Mouse (Mus musculus): ENCODE data around the gene Hmgxb4. TPM values are rescaled to one million over a fixed set of nuclear protein-coding genes. Genes with fewer than 3 reads are reported as not detected.
"Not testable (repeated sequence)": the region's sequence is repeated elsewhere in the genome, so short reads cannot be mapped to it uniquely, and the experiment has no call there.

The Hmgxb4 gene
- 10 to 100 TPM; 24.5 to 26.3 TPM for total RNA-seq (2021)

- DNase-seq = no peak
Observed at GRCm38 (mm10) chr8:74993081-74993474, at the start of gene Hmgxb4. Gene Hmgxb4, plus strand, starts transcription at chr8:74993356.

DNA sequence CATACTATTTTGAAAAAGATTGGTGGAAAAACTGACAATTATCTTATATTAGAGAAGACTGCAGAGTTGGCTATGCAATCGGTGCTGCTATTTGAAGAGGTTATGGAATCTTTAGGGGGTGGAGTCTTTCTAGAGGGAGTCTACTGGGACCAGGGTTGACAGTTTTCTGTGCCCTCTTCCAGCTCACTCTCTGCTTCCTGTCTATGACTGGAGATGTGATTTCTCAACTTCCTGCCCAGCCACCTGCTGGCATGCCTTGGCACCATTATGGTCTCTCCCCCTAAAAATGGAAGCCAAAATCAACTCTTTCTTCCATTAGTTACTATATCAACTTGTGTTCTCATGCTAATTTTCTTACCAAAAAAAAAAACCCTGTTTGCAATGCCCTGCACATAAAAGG, 43.7 kb upstream of the Hmgxb4 start:
- no peak for DNase-seq

GRCm38 (mm10) chr8:74963983-74964382, 29.2 kb upstream of the Hmgxb4 start:
- DNase-seq = no peak

GRCm38 (mm10) chr8:74970286-74970685, 22.9 kb upstream of the Hmgxb4 start:
- DNase-seq = not testable (repeated sequence)

GRCm38 (mm10) chr8:74971636-74972035, 21.5 kb upstream of the Hmgxb4 start:
- no peak for DNase-seq

DNA sequence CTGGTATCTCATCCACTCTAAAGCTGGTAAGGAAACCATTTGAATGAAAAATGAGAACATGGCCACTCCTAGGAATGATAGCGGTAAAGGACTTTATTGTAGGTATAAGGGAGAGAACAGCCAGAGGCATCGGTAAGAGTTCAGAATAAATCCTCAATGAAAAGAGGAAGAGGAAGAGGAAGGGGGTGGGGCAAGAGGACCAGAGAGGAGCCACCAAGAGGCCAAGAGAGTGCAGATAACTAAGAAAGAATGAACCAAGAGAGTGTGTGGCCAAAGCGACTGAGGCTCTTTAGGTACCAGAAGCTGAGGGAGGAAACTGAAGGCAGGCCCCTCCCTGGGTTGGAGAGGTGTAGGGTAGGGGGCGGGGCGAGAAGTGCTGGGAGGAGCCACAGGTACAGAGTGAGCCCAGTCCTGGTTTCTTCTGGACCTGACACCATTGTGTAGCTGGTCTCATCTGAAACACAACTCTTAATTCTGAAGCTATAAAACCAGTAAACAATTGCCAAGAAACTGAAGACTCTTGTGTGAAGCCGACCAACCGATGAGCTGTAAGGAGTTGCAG, 20.8 kb upstream of the Hmgxb4 start:
- no peak for DNase-seq

DNA sequence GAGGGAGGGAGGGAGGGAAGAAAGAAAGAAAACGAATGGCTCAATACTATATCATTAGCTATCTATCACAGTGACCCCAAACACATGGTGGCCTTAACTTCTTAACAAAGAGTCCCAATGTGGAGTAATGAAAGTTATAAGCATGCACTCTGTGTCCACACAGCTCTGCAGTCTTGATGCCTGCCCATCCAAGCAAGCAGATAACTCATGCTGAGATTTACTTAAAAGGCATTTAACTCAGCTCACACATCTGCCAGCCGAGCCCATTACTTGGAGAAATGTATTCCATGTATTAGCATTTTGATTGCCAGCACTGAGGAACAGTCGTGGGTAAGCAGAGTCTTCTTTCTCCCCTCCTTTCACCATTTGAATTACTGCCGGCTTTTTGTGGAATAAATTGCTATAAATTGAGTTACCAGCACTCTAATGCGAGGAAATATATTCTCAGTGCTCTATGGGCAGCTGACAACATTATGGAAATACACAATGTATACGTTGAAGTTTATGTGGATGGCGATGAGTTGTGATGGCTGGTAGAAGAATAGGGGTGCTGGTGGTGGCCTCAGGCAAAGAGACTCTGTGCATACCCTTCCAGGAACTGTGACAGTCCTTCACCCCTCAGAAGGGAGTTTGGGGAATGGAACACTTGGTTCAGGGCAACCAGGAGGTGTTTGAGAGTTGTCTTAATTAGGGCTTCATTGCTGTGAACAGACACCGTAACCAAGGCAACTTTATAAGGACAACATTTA, 19.9 kb upstream of the Hmgxb4 start:
- no peak for DNase-seq

DNA sequence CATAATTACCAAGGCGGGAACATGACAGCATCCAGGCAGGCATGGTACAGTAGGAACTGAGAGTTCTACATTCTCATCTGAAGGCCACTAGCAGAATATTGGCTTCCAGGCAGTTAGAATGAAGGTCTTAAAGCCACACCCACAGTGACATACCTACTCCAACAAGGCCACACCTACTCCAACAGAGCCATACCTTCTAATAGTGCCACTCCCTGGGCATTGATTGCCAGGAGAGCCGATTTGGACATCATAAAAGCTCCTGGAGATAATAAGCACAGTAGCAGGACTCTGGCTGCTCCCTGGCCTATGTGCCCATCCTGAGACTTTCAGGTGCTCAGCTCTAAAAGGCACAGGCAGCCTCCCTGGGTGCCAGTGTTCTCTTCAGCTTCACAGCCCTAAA, 19.3 kb upstream of the Hmgxb4 start:
- no peak for DNase-seq

- no peak for DNase-seq
Observed at GRCm38 (mm10) chr8:74977427-74977826, 15.7 kb upstream of the Hmgxb4 start.

- no peak for DNase-seq
Observed at GRCm38 (mm10) chr8:74980060-74980710, 13.0 kb upstream of the Hmgxb4 start.

GRCm38 (mm10) chr8:74980711-74981062, 12.5 kb upstream of the Hmgxb4 start:
- peak; percentile 35 to 41 for DNase-seq

DNA sequence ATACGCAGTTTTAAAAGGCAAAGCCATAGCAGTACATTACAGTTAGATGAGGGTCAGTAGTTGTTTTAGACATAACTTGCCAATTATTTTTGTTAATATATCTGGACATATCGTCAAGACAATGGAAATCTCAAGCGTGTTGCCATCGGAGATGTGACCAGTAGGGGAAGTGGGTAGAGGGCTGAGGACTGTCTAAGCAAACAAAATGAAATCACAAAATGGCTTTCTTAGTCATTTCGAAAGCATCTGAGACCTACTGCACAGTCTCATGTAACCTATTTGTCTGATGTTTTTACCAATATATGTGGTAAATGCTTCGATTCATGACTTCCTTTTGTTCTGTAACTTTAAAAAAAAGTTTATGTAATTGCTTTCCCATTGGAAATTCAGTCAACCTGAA, 11.3 kb upstream of the Hmgxb4 start:
- no peak for DNase-seq

GRCm38 (mm10) chr8:74987436-74987835, 5.7 kb upstream of the Hmgxb4 start:
- DNase-seq = no peak

GRCm38 (mm10) chr8:74990021-74990420, 3.1 kb upstream of the Hmgxb4 start:
- DNase-seq = no peak

DNA sequence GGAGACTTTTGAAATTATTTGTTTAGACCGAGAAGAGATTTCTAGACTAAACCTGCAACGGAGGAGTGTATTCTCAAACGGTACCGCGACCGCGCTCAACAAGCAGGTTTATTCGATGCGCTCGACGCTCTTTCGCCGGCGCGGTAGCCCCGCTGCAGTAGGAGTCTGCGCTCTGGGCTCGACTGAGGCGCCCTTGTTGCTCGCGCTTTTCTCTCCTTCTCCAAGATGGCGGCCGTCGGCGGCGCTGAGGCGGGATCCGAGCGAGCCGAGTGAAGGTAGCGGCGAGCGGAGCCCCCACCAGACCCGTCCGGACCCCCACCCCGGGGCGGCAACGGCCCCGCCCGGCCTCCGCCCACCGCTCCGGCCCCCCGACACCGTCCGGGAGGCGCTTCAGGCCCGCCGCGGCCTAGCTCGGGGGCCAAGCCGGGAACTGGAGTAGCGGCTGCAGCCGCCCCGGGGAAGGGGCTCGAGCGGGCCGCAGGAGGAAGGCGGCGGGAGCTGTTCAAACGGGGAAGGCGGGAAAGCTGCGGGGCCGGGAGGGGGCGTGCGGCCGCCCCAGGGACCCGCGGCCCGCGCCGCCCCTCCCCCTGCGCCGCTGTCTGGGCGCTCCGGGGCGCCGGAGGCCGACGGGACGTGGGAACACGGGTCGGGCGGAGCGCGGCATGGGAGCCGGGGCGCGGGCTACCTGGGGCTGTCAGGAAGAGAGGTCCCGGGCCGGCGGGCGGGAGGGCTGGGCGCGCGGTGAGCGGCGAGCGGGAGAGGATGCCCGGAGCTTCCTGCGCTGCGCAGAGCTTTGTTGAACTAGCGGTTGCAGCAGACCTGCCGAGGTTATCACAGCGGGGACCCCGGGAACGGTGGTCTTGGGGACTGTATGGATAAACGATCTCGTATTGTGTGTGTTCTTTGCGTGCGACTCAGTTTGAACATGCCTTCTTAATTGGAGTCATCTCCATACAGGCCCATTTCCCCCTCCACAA, 607 bp downstream of the Hmgxb4 start:
- DNase-seq = peak; percentile 83 to 86

GRCm38 (mm10) chr8:74994540-74994939, 1.4 kb downstream of the Hmgxb4 start:
- no peak for DNase-seq

- no peak for DNase-seq
Observed at GRCm38 (mm10) chr8:75000431-75000830, 7.3 kb downstream of the Hmgxb4 start.

- DNase-seq = no peak
Observed at GRCm38 (mm10) chr8:75008826-75009225, 15.7 kb downstream of the Hmgxb4 start.

DNA sequence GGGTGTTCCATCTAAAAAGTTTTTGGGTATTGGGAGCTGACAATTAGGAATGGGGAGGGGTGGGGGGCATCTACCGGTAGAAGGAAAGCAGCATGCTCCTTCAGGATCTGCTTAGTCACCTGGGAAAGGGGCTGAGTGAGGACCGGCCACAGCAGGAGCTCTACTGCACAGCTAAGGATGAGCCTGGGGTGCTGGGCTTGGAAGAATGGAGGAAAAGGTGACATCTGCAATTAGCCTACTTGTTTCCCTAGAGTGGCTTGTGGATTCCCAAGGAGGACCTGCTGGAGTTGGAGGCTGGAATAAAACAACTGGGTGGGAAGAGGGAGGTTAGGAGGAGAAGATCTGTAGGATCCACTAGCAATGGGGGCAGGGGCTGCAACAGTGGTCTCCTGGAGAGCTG, 20.4 kb downstream of the Hmgxb4 start:
- DNase-seq = no peak

DNA sequence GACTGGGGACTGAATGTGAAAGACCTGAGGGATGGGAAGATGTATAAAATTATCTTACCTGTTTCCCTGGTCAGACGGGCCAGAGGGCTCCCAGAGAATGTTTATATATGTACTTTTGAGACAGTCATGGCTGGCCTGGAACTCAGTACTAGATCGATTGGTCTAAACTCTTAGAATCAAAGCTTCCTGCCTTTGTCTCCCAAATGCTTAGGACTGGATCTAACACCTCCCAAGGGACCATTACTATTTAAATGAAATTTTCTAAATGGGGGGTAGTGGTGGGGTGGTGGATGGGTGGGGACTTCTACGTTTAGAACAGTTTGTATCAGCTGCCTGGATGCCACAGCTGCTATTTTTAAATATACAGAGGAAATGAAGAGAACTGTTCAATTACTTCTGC, 20.8 kb downstream of the Hmgxb4 start:
- DNase-seq = no peak

DNA sequence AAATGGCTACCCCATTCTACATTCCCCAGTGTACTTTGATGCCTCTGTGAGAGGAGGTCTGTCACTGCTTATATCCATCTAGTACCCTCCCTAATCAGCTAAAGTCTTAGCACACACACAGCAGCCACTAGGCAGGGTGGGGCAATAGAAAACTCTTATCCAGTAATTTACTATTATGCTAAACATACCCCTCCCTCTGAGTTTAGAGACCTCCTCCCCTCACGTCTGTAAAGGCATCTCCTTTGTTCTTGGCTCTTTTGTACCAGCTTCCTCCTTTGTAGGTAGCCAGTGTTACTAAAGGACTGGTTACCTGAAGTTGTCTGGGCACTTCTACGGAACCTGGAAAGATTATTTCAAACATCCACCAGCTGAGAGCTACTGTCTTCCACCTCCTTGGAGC, 22.8 kb downstream of the Hmgxb4 start:
- no peak for DNase-seq

DNA sequence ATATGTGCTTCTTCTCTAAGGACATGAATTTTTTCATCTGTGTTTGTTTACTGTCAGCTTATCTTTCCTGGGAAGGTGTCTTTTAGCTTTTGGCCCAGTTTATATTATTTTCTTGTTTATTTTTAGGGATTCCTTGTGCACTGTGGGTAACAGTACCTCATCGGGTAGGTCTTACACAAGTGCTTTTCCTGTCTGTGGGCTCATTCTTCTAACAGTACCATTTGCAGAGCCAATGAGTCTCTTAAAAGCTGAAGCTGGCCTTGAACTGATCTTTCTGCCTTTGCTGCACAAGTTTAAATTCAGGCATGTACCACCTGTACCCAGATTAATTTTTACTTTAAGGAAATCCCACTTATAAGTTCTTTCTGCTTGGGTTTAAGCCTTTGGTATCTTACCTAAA, 23.3 kb downstream of the Hmgxb4 start:
- DNase-seq = no peak
